Mouse (Mus musculus) bone marrow macrophage, adult 2 months (primary cell): ENCODE results near the gene Tmem91.

Experiments
- CTCF ChIP-seq: IDR thresholded peaks from 2 replicates; pipeline ENCODE4 v1.5.1; 2012; ENCODE audit warnings: low read depth, mild to moderate bottlenecking, low read length, moderate library complexity
- POLR2A ChIP-seq: IDR thresholded peaks from 2 replicates; pipeline ENCODE4 v1.6.1; 2012; ENCODE audit warnings: mild to moderate bottlenecking, low read depth, low read length, borderline replicate concordance

GRCm38 (mm10) chr7:25684659-25685058 is 9.7 kb upstream of the Tmem91 start:
- no peak for TF ChIP-seq CTCF
- TF ChIP-seq POLR2A: no peak
